Mouse (Mus musculus): ENCODE measurements around the gene Cct2.

GRCm38 (mm10) chr10:117049961-117050597 lies 13.5 kb downstream of the Cct2 start:
- no peak for TF ChIP-seq CTCF (IDR thresholded peaks at IDR 0.05; ENCODE audit: control insufficient read depth, insufficient read depth, insufficient read length)
- TF ChIP-seq CEBPB (IDR thresholded peaks at IDR 0.05; ENCODE audit: low read depth) = no peak
- TF ChIP-seq USF1 (IDR thresholded peaks at IDR 0.05; ENCODE audit: low read depth) = no peak
- no peak for TF ChIP-seq MYOD1 (IDR thresholded peaks at IDR 0.05; ENCODE audit: control insufficient read depth, insufficient read length, low read depth)
- TF ChIP-seq MAX (IDR thresholded peaks at IDR 0.05) = no peak

Data from C2C12 (cell line).